Mouse (Mus musculus) cerebellum, adult 11 months (tissue): ENCODE measurements around the gene Zfp472.
"Not testable (repeated sequence)": the region's sequence is repeated elsewhere in the genome, so short reads cannot be mapped to it uniquely, and the experiment has no call there.

Experiments used
- DNase-seq: peaks from one replicate; pipeline ENCODE4 v3.0.0; 2022

The Zfp472 gene

DNA sequence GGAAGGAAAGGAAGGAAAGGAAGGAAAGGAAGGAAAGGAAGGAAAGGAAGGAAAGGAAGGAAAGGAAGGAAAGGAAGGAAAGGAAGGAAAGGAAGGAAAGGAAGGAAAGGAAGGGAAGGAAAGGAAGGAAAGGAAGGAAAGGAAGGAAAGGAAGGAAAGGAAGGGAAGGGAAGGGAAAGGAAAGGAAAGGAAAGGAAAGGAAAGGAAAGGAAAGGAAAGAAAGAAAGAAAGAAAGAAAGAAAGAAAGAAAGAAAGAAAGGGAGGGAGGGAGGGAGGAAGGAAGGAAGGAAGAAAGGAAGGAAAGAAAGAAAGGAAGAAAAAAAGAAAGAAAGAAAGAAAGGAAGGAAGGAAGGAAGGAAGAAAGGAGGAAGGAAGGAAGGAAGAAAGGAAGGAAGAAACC, 54.8 kb downstream of the Zfp472 start:
- DNase-seq = not testable (repeated sequence)
